Mouse (Mus musculus) MEL (cell line): ENCODE results near the gene St6galnac3.
A peak's percentile ranks its signal among the peaks of the same experiment; 100 is the strongest.

Experiments
- CHD2 ChIP-seq: IDR thresholded peaks from 2 replicates; pipeline ENCODE4 v1.6.1; 2011; ENCODE audit warnings: low read length, improper control_type of control experiment
- CTCF ChIP-seq, 3 experiments: IDR thresholded peaks in 2 of 3; conservative IDR thresholded peaks in 1 of 3; 2 replicates each; pipeline ENCODE4 v1.5.1; 2011 to 2012; ENCODE audit warnings: low read length in 3 of 3, low read depth in 2 of 3, mild to moderate bottlenecking in 2 of 3, improper control_type of control experiment in 1 of 3, inconsistent platforms in 1 of 3, mixed read lengths in 1 of 3, moderate library complexity in 1 of 3; ENCODE audit not compliant: control insufficient read depth in 1 of 3, insufficient read depth in 1 of 3, poor library complexity in 1 of 3, severe bottlenecking in 1 of 3
- GABPA ChIP-seq: IDR thresholded peaks from 2 replicates; pipeline ENCODE4 v1.6.1; 2012; ENCODE audit warnings: low read depth, mild to moderate bottlenecking, inconsistent platforms, low read length, improper control_type of control experiment, moderate library complexity
- GATA1 ChIP-seq: IDR thresholded peaks from 2 replicates; pipeline ENCODE4 v1.6.1; 2011; ENCODE audit warnings: low read depth, low read length, improper control_type of control experiment
- KAT2A ChIP-seq: conservative IDR thresholded peaks from 2 replicates; pipeline ENCODE4 v1.6.1; 2012; ENCODE audit warnings: low read depth, low read length, improper control_type of control experiment, inconsistent platforms
- NRF1 ChIP-seq: IDR thresholded peaks from 2 replicates; pipeline ENCODE4 v1.6.1; 2014; ENCODE audit warnings: low read depth, mild to moderate bottlenecking, inconsistent platforms, low read length, improper control_type of control experiment, moderate library complexity; ENCODE audit not compliant: poor library complexity, insufficient read depth, severe bottlenecking
- SMC3 ChIP-seq: IDR thresholded peaks from 2 replicates; pipeline ENCODE4 v1.6.1; 2011; ENCODE audit warnings: low read depth, low read length, improper control_type of control experiment
- TBP ChIP-seq: IDR thresholded peaks from 2 replicates; pipeline ENCODE4 v1.8.0; 2011; ENCODE audit warnings: low read depth, low read length, improper control_type of control experiment
- TCF12 ChIP-seq: IDR thresholded peaks from 2 replicates; pipeline ENCODE4 v1.6.1; 2014; ENCODE audit warnings: low read depth, mild to moderate bottlenecking, inconsistent platforms, low read length, improper control_type of control experiment, moderate library complexity
- ZMIZ1 ChIP-seq: IDR thresholded peaks from 2 replicates; pipeline ENCODE4 v1.6.1; 2012; ENCODE audit warnings: low read depth, mild to moderate bottlenecking, inconsistent platforms, low read length, improper control_type of control experiment, moderate library complexity

DNA sequence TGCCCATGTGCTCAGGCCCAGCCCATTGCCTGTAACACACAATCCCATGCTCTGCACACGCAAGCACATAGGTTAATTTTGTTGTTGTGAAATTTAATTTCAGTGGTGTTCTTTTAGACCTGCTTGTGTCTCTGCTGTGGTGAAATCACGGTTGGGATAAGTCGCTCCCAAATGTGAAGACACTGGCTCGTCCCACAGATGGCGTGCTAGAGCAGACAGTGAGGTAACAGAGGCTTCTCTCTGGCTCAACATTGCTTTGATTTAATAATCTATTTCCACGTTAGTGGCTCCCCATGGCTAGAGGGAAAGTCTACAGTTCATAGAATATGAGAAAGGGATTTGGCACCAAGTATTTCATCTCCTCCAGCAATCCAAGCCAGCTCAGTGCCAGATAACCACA, 17.3 kb downstream of the St6galnac3 start:
- TF ChIP-seq NRF1 (no peak), TBP (no peak), GATA1 (no peak), CTCF (IDR thresholded peaks at IDR 0.05 in 2 of 3, conservative IDR thresholded peaks at IDR 0.05 in 1 of 3; ENCODE audit: control insufficient read depth in 1 of 3, insufficient read depth in 1 of 3, low read depth in 2 of 3, low read length in 3 of 3, poor library complexity in 1 of 3, severe bottlenecking in 1 of 3) (peak in 2 of 3 experiments; percentile 24 to 25; a peak in 4 of 6 replicates), SMC3 (peak; percentile 35), KAT2A (no peak), GABPA (no peak), TCF12 (no peak), CHD2 (no peak), ZMIZ1 (no peak)
